Mouse (Mus musculus) MEL (cell line): ENCODE measurements around the gene Eno4.
A peak's percentile ranks its signal among the peaks of the same experiment; 100 is the strongest.

ENCODE experiments used
- CTCF ChIP-seq, 3 experiments: IDR thresholded peaks in 2 of 3; conservative IDR thresholded peaks in 1 of 3; 2 replicates each; pipeline ENCODE4 v1.5.1; 2011 to 2012; ENCODE audit warnings: low read length in 3 of 3, low read depth in 2 of 3, mild to moderate bottlenecking in 2 of 3, improper control_type of control experiment in 1 of 3, inconsistent platforms in 1 of 3, mixed read lengths in 1 of 3, moderate library complexity in 1 of 3; ENCODE audit not compliant: control insufficient read depth in 1 of 3, insufficient read depth in 1 of 3, poor library complexity in 1 of 3, severe bottlenecking in 1 of 3
- E2F4 ChIP-seq: IDR thresholded peaks from 2 replicates; pipeline ENCODE4 v1.6.1; 2011; ENCODE audit warnings: low read depth, low read length, improper control_type of control experiment, borderline replicate concordance
- EP300 ChIP-seq, 2 experiments: IDR thresholded peaks; 2 replicates each; pipeline ENCODE4 v1.6.1; 2011; ENCODE audit warnings: improper control_type of control experiment in 2 of 2, low read length in 2 of 2, low read depth in 1 of 2, mild to moderate bottlenecking in 1 of 2
- ETS1 ChIP-seq: IDR thresholded peaks from 2 replicates; pipeline ENCODE4 v1.6.1; 2012; ENCODE audit warnings: low read depth, mild to moderate bottlenecking, inconsistent platforms, low read length, improper control_type of control experiment, moderate library complexity
- GATA1 ChIP-seq: IDR thresholded peaks from 2 replicates; pipeline ENCODE4 v1.6.1; 2011; ENCODE audit warnings: low read depth, low read length, improper control_type of control experiment
- HCFC1 ChIP-seq: IDR thresholded peaks from 2 replicates; pipeline ENCODE4 v1.6.1; 2012; ENCODE audit warnings: low read depth, mild to moderate bottlenecking, inconsistent platforms, low read length, improper control_type of control experiment, moderate library complexity
- MAX ChIP-seq: IDR thresholded peaks from 2 replicates; pipeline ENCODE4 v1.6.1; 2011; ENCODE audit warnings: low read length, improper control_type of control experiment
- MYB ChIP-seq: IDR thresholded peaks from 2 replicates; pipeline ENCODE4 v1.6.1; 2011; ENCODE audit warnings: mild to moderate bottlenecking, low read depth, low read length, improper control_type of control experiment
- MYC ChIP-seq: IDR thresholded peaks from 2 replicates; pipeline ENCODE4 v1.6.1; 2011; ENCODE audit warnings: low read depth, mild to moderate bottlenecking, low read length, improper control_type of control experiment, moderate library complexity
- POLR2A ChIP-seq, 2 experiments: IDR thresholded peaks; 2 replicates each; pipeline ENCODE4 v1.6.1; 2011 to 2012; ENCODE audit warnings: low read length in 2 of 2, mild to moderate bottlenecking in 2 of 2, control low read depth in 1 of 2, improper control_type of control experiment in 1 of 2, low read depth in 1 of 2, moderate library complexity in 1 of 2; ENCODE audit not compliant: control insufficient read depth in 1 of 2, insufficient read depth in 1 of 2, poor library complexity in 1 of 2
- SMC3 ChIP-seq: IDR thresholded peaks from 2 replicates; pipeline ENCODE4 v1.6.1; 2011; ENCODE audit warnings: low read depth, low read length, improper control_type of control experiment
- TBP ChIP-seq: IDR thresholded peaks from 2 replicates; pipeline ENCODE4 v1.8.0; 2011; ENCODE audit warnings: low read depth, low read length, improper control_type of control experiment
- ZC3H11A ChIP-seq: IDR thresholded peaks from 2 replicates; pipeline ENCODE4 v1.6.1; 2012; ENCODE audit warnings: low read depth, mild to moderate bottlenecking, inconsistent platforms, low read length, improper control_type of control experiment
- ZMIZ1 ChIP-seq: IDR thresholded peaks from 2 replicates; pipeline ENCODE4 v1.6.1; 2012; ENCODE audit warnings: low read depth, mild to moderate bottlenecking, inconsistent platforms, low read length, improper control_type of control experiment, moderate library complexity

DNA sequence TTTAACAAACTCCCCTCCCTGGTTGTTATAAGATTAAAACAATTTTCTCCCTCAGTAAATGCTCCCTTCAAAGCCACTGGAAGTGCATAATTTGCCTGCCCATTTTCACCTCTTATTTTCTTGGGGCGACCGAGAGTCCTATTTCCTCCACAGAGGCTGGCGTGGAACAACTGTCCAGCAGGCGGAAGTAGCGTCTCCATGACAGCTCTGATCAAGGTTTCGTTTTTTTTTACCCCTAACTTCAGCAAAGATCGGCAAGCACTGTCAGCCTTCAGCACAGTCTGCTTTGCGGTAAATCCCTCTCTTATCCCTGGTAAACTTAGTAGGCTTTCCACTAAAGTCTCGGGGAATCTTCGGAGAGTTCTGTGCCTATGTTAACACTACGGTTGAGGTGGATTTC lies 24.6 kb upstream of the Eno4 start:
- TF ChIP-seq ZMIZ1 (no peak), CTCF (IDR thresholded peaks at IDR 0.05 in 2 of 3, conservative IDR thresholded peaks at IDR 0.05 in 1 of 3; ENCODE audit: control insufficient read depth in 1 of 3, insufficient read depth in 1 of 3, low read depth in 2 of 3, low read length in 3 of 3, poor library complexity in 1 of 3, severe bottlenecking in 1 of 3) (no peak), E2F4 (no peak), TBP (no peak), SMC3 (peak; percentile 7; the same call in 1 of the 2 replicates), POLR2A (IDR thresholded peaks at IDR 0.05; ENCODE audit: control insufficient read depth in 1 of 2, insufficient read depth in 1 of 2, low read depth in 1 of 2, low read length in 2 of 2, poor library complexity in 1 of 2) (no peak), HCFC1 (no peak), MAX (no peak), ETS1 (no peak), MYC (no peak), MYB (no peak), GATA1 (no peak), EP300 (IDR thresholded peaks at IDR 0.05; ENCODE audit: low read depth in 1 of 2, low read length in 2 of 2) (no peak), ZC3H11A (no peak)
